Mouse (Mus musculus) right cerebral cortex, postnatal 4 days (tissue): ENCODE results near the gene Gm6588.
"Not testable (repeated sequence)": the region's sequence is repeated elsewhere in the genome, so short reads cannot be mapped to it uniquely, and the experiment has no call there.

Experiments
- DNase-seq: peaks from one replicate; pipeline ENCODE4 v3.0.0-alpha.2; 2022

Gene Gm6588

GRCm38 (mm10) chr5:112448747-112449440 is at the start of gene Gm6588:
Gene Gm6588 (plus strand): TSS chr5:112449426.
- no peak for DNase-seq

GRCm38 (mm10) chr5:112402437-112402836 is 46.8 kb upstream of the Gm6588 start:
- no peak for DNase-seq

GRCm38 (mm10) chr5:112406017-112406416 is 43.2 kb upstream of the Gm6588 start:
- DNase-seq, result no peak

GRCm38 (mm10) chr5:112409274-112409673 is 40.0 kb upstream of the Gm6588 start:
- DNase-seq, result no peak

- DNase-seq, result no peak
Measured at GRCm38 (mm10) chr5:112411072-112411471, 38.2 kb upstream of the Gm6588 start.

- DNase-seq, result peak; percentile 43
Measured at GRCm38 (mm10) chr5:112411514-112412335, 37.5 kb upstream of the Gm6588 start.

- not testable (repeated sequence) for DNase-seq
Measured at GRCm38 (mm10) chr5:112412781-112413180, 36.4 kb upstream of the Gm6588 start.

- no peak for DNase-seq
Measured at GRCm38 (mm10) chr5:112416673-112417072, 32.6 kb upstream of the Gm6588 start.

- DNase-seq, result no peak
Measured at GRCm38 (mm10) chr5:112418023-112418422, 31.2 kb upstream of the Gm6588 start.

- no peak for DNase-seq
Measured at GRCm38 (mm10) chr5:112419535-112419934, 29.7 kb upstream of the Gm6588 start.

GRCm38 (mm10) chr5:112426635-112427034 is 22.6 kb upstream of the Gm6588 start:
- DNase-seq, result no peak

GRCm38 (mm10) chr5:112427283-112427682 is 21.9 kb upstream of the Gm6588 start:
- peak; percentile 92 for DNase-seq

- peak; percentile 67 for DNase-seq
Measured at GRCm38 (mm10) chr5:112428944-112429343, 20.3 kb upstream of the Gm6588 start.

GRCm38 (mm10) chr5:112431120-112431775 is 18.0 kb upstream of the Gm6588 start:
- no peak for DNase-seq

GRCm38 (mm10) chr5:112432033-112432432 is 17.2 kb upstream of the Gm6588 start:
- no peak for DNase-seq

- DNase-seq, result peak; percentile 91
Measured at GRCm38 (mm10) chr5:112433004-112433403, 16.2 kb upstream of the Gm6588 start.

GRCm38 (mm10) chr5:112438535-112438934 is 10.7 kb upstream of the Gm6588 start:
- no peak for DNase-seq

- DNase-seq, result no peak
Measured at GRCm38 (mm10) chr5:112453088-112453487, 3.9 kb downstream of the Gm6588 start.

GRCm38 (mm10) chr5:112454966-112455555 is 5.8 kb downstream of the Gm6588 start:
- DNase-seq, result peak; percentile 22

GRCm38 (mm10) chr5:112459903-112460302 is 10.7 kb downstream of the Gm6588 start:
- DNase-seq, result no peak

- DNase-seq, result no peak
Measured at GRCm38 (mm10) chr5:112466331-112466730, 17.1 kb downstream of the Gm6588 start.

GRCm38 (mm10) chr5:112468986-112469581 is 19.9 kb downstream of the Gm6588 start:
- DNase-seq, result no peak

GRCm38 (mm10) chr5:112470144-112470543 is 20.9 kb downstream of the Gm6588 start:
- DNase-seq, result peak; percentile 40
